15 mouse cellular contexts compared by ENCODE assay signal in genomic region chr5:25089258-25089972, GRCm38 (mm10). TPM values are rescaled to one million over a fixed set of nuclear protein-coding genes. Genes with fewer than 3 reads are reported as not detected.
DNase-seq lines count a peak whose midpoint lies in the region; ATAC-seq and TF ChIP-seq lines count a peak whose summit lies in the region.
"Had no signal": no experiment of that assay in that cellular context is flagged by ENCODE, and none has a peak within 500 bp of the region (broad histone marks: within the 10 kb centered on the region; RNA-seq: fewer than 3 reads in every experiment).

No protein-coding gene starts in this region.

- peak; percentile 86 for DNase-seq in heart, adult 11 months
- DNase-seq in heart, adult 2 months: no peak
- DNase-seq in lung, adult 2 months: no peak
- DNase-seq in layer of hippocampus, adult 8-10 months (ENCODE audit: low spot score in 2 of 2): peak; percentile 54 to 58
- no peak for DNase-seq in stomach, postnatal 0 days (ENCODE audit: low spot score)
- DNase-seq: liver, postnatal 0 days had no signal

- no peak for TF ChIP-seq EP300 in heart, adult 2 months (IDR thresholded peaks at IDR 0.05; ENCODE audit: insufficient read depth, low read depth, low read length)
- TF ChIP-seq EP300 in stomach, postnatal 0 days (optimal IDR thresholded peaks at IDR 0.05): no peak

- no peaks in the 10 kb centered on the region for H3K9me3 ChIP-seq in lung, embryonic 16.5 days (ENCODE audit: control insufficient read depth, low read length)
- no peaks in the 10 kb centered on the region for H3K9me3 ChIP-seq in stomach, postnatal 0 days (ENCODE audit: control insufficient read depth, low read length)
- H3K9me3 ChIP-seq: forebrain, embryonic 10.5 days; G1E; heart, embryonic 15.5 days; hindbrain, embryonic 10.5 days; limb, embryonic 15.5 days; neural tube, embryonic 15.5 days had no signal

- H3K4me3 ChIP-seq in heart, adult 2 months: no peak overlapping the region
- no peak overlapping the region for H3K4me3 ChIP-seq in lung, embryonic 16.5 days (ENCODE audit: low read length)
- no peak overlapping the region for H3K4me3 ChIP-seq in lung, adult 2 months (replicated peaks; ENCODE audit: extremely low read depth, low read depth, low read length)
- no peak overlapping the region for H3K4me3 ChIP-seq in stomach, postnatal 0 days (ENCODE audit: low read depth, low read length)
- H3K4me3 ChIP-seq: forebrain, embryonic 10.5 days; heart, embryonic 15.5 days; hindbrain, embryonic 10.5 days; limb, embryonic 15.5 days; neural tube, embryonic 15.5 days had no signal

- WGBS in heart, adult 2 months: 86% methylated on average over 6 of the region's 6 CpGs
- 72% methylated on average over 6 of the region's 6 CpGs for WGBS in lung, embryonic 16.5 days
- WGBS in lung, adult 2 months: 61% methylated on average over 6 of the region's 6 CpGs
- WGBS in stomach, postnatal 0 days: 81% methylated on average over 6 of the region's 6 CpGs

- TF ChIP-seq POLR2A in heart, adult 2 months (IDR thresholded peaks at IDR 0.05; ENCODE audit: insufficient read depth, low read depth, low read length): no peak
- TF ChIP-seq POLR2A in lung, adult 2 months (IDR thresholded peaks at IDR 0.05; ENCODE audit: borderline replicate concordance, extremely low read depth, low read depth, low read length): no peak

- no peak overlapping the region for H3K4me2 ChIP-seq in lung, embryonic 16.5 days (ENCODE audit: low read depth, low read length)
- H3K4me2 ChIP-seq in stomach, postnatal 0 days (replicated peaks; ENCODE audit: low read depth): no peak overlapping the region
- H3K4me2 ChIP-seq: heart, embryonic 15.5 days; limb, embryonic 15.5 days; midbrain, embryonic 11.5 days; neural tube, embryonic 15.5 days had no signal

- no peak overlapping the region for H3K9ac ChIP-seq in heart, adult 2 months (ENCODE audit: low read depth, low read length)
- no peak overlapping the region for H3K9ac ChIP-seq in lung, embryonic 16.5 days (ENCODE audit: low read length)
- H3K9ac ChIP-seq in stomach, postnatal 0 days (ENCODE audit: low read length): no peak overlapping the region
- H3K9ac ChIP-seq: heart, embryonic 15.5 days; limb, embryonic 15.5 days; liver, postnatal 0 days; neural tube, embryonic 15.5 days had no signal

- no peak overlapping the region for H3K27ac ChIP-seq in heart, adult 2 months
- no peak overlapping the region for H3K27ac ChIP-seq in lung, embryonic 16.5 days (ENCODE audit: low read length)
- no peak overlapping the region for H3K27ac ChIP-seq in stomach, postnatal 0 days (replicated peaks)
- H3K27ac ChIP-seq: forebrain, embryonic 10.5 days; heart, embryonic 15.5 days; hindbrain, embryonic 10.5 days; limb, embryonic 15.5 days; neural tube, embryonic 15.5 days had no signal

- no peak for TF ChIP-seq CTCF in heart, adult 2 months (IDR thresholded peaks at IDR 0.05)
- TF ChIP-seq CTCF in lung, adult 2 months (IDR thresholded peaks at IDR 0.05; ENCODE audit: insufficient read depth, low read length): no peak
- no peak for TF ChIP-seq CTCF in stomach, postnatal 0 days (IDR thresholded peaks at IDR 0.05; ENCODE audit: low read depth)

- ATAC-seq in lung, embryonic 16.5 days (ENCODE audit: low read depth): peak; percentile 53
- peak; percentile 41 for ATAC-seq in megakaryocyte progenitor cell, adult 5-6 weeks (replicated peaks; ENCODE audit: poor library complexity)
- no peak for ATAC-seq in stomach, postnatal 0 days (ENCODE audit: low FRiP score, low TSS enrichment)

- no peaks in the 10 kb centered on the region for H3K36me3 ChIP-seq in heart, adult 2 months (ENCODE audit: control insufficient read depth, insufficient read depth, low read length)
- H3K36me3 ChIP-seq in lung, embryonic 16.5 days (ENCODE audit: control insufficient read depth, insufficient read depth, low read length): no peaks in the 10 kb centered on the region
- no peaks in the 10 kb centered on the region for H3K36me3 ChIP-seq in stomach, postnatal 0 days (ENCODE audit: control insufficient read depth, insufficient read depth, low read length)
- H3K36me3 ChIP-seq: forebrain, embryonic 10.5 days; G1E; heart, embryonic 15.5 days; hindbrain, embryonic 10.5 days; limb, embryonic 15.5 days; neural tube, embryonic 15.5 days had no signal

- H3K4me1 ChIP-seq in heart, adult 2 months (ENCODE audit: control insufficient read depth, insufficient read depth, low read length): peaks cover 6% of the 10 kb centered on the region
- peaks cover 16% of the 10 kb centered on the region for H3K4me1 ChIP-seq in lung, embryonic 16.5 days (replicated peaks; ENCODE audit: control insufficient read depth, insufficient read depth, low read length)
- peaks cover 8% of the 10 kb centered on the region for H3K4me1 ChIP-seq in lung, adult 2 months (ENCODE audit: control insufficient read depth, insufficient read depth, low read length)
- 0 out of 2 replicates have a peak, but pooled peaks cover 2% of the 10 kb centered on the region for H3K4me1 ChIP-seq in stomach, postnatal 0 days (replicated peaks; ENCODE audit: control insufficient read depth, insufficient read depth)
- H3K4me1 ChIP-seq: forebrain, embryonic 10.5 days; hindbrain, embryonic 10.5 days had no signal

- no peaks in the 10 kb centered on the region for H3K27me3 ChIP-seq in heart, adult 2 months (ENCODE audit: control insufficient read depth, insufficient read depth, low read length)
- H3K27me3 ChIP-seq in lung, embryonic 16.5 days (ENCODE audit: control insufficient read depth, insufficient read depth, low read depth, low read length): no peaks in the 10 kb centered on the region
- no peaks in the 10 kb centered on the region for H3K27me3 ChIP-seq in stomach, postnatal 0 days (ENCODE audit: control insufficient read depth, insufficient read depth, low read length)
- H3K27me3 ChIP-seq: heart, embryonic 15.5 days; limb, embryonic 15.5 days; neural tube, embryonic 15.5 days had no signal

- H3K79me2 ChIP-seq in heart, adult 2 months (replicated peaks; ENCODE audit: control insufficient read depth, insufficient read depth, low read length): no peaks in the 10 kb centered on the region

- intact Hi-C loops in heart, adult 2 months (cut with DNase I): no loop called here

RNA-seq across cellular contexts. Expression of gene Prkag2, which starts 11.0 kb away (rescaled TPM):
- 10 to 100 TPM; 23.9 to 25.9 TPM for total RNA-seq in heart, adult 2 months (2021)
- 25.2 and 30.0 TPM in 2 replicates for polyA plus RNA-seq in heart, adult 2 months (2012; rRNA removed)
- polyA plus RNA-seq in lung, embryonic 16.5 days (2015; fragmentation: Nextera tagmentation; extraction: Ambion mirVana): 25.5 and 28.0 TPM in 2 replicates
- polyA plus RNA-seq in lung, adult 2 months (2012; rRNA removed): 10.9 and 18.0 TPM in 2 replicates
- total RNA-seq in layer of hippocampus, adult 8-10 months (2022): 100 to 1,000 TPM; 143 to 198 (median 175) TPM
- 21.1 and 21.2 TPM in 2 replicates for total RNA-seq in megakaryocyte progenitor cell, adult 5-6 weeks (2015)
- 25.4 and 26.1 TPM in 2 replicates for total RNA-seq in megakaryocyte progenitor cell, adult 5-6 weeks (2017)
- 33.4 and 33.9 TPM in 2 replicates for polyA plus RNA-seq in stomach, postnatal 0 days (2015; fragmentation: Nextera tagmentation; extraction: Ambion mirVana)
- total RNA-seq: G1E had no signal
- polyA plus RNA-seq: G1E had no signal

Comparison
In these comparisons a context has a peak if more than half of its experiments do, and no peak if none do; other contexts are left out.
1. DNase-seq: peak in heart, adult 11 months (single experiment) and layer of hippocampus, adult 8-10 months (2 of 2); none in heart, adult 2 months (0 of 2), lung, adult 2 months (single experiment) and stomach, postnatal 0 days (single experiment).